Mouse (Mus musculus) lung, embryonic 14.5 days (tissue): ENCODE results near the gene Sec14l4. TPM values are rescaled to one million over a fixed set of nuclear protein-coding genes. Genes with fewer than 3 reads are reported as not detected.
"Not testable (repeated sequence)": the region's sequence is repeated elsewhere in the genome, so short reads cannot be mapped to it uniquely, and the experiment has no call there.

ENCODE experiments used
- ATAC-seq: fragments of 200-750 bp; cut with Nextera tagmentation; 2 replicates; pipeline ENCODE4 v1.8.0; 2017; ENCODE audit warnings: mild to moderate bottlenecking, moderate TSS enrichment, moderate library complexity; ENCODE audit not compliant: insufficient read depth
- DNase-seq: peaks from one replicate; pipeline ENCODE4 v3.0.0-alpha.2; 2015
- H3K27ac ChIP-seq: fragments of 300-500 bp; sonication (generic); 2 replicates; pipeline ENCODE4 v1.5.1; 2014; ENCODE audit warnings: low read depth, mild to moderate bottlenecking, moderate library complexity
- H3K27me3 ChIP-seq: fragments of 300-500 bp; sonication (generic); 2 replicates; pipeline ENCODE4 v1.6.1; 2014; ENCODE audit warnings: low read length, control low read depth; ENCODE audit not compliant: insufficient read depth
- H3K36me3 ChIP-seq: fragments of 300-500 bp; sonication (generic); 2 replicates; pipeline ENCODE4 v1.6.1; 2014; ENCODE audit warnings: control low read depth; ENCODE audit not compliant: insufficient read depth
- H3K4me1 ChIP-seq: fragments of 300-500 bp; sonication (generic); 2 replicates; pipeline ENCODE4 v1.6.1; 2014; ENCODE audit warnings: antibody characterized with exemption, control low read depth; ENCODE audit not compliant: insufficient read depth
- H3K4me2 ChIP-seq: fragments of 300-500 bp; sonication (generic); 2 replicates; pipeline ENCODE4 v1.6.1; 2014; ENCODE audit warnings: mild to moderate bottlenecking
- H3K4me3 ChIP-seq: fragments of 300-500 bp; sonication (generic); 2 replicates; pipeline ENCODE4 v1.5.1; 2014; ENCODE audit warnings: low read depth, low read length
- H3K9ac ChIP-seq: fragments of 300-500 bp; sonication (generic); 2 replicates; pipeline ENCODE4 v1.6.1; 2014
- H3K9me3 ChIP-seq: fragments of 300-500 bp; sonication (generic); 2 replicates; pipeline ENCODE4 v1.6.1; 2016; ENCODE audit warnings: low read depth, low read length, control low read depth
- CTCF ChIP-seq: IDR thresholded peaks from 2 replicates; pipeline ENCODE4 v1.5.1; 2016; ENCODE audit warnings: antibody characterized with exemption, low read depth
- WGBS: fragments of 180-500 bp; shearing (Covaris S2); extraction: QIAGEN DNeasy Blood & Tissue Kit; methylation state at CpG from one replicate; pipeline ENCODE4 v1.1.7; 2014; 5-methylcytosine and 5-hydroxymethylcytosine counted together
- polyA plus RNA-seq: library from polyadenylated mRNA; unstranded; fragments of >200 nt; fragmentation: Nextera tagmentation; extraction: Ambion mirVana; gene quantifications from 2 replicates; pipeline ENCODE4 v1.2.1, GENCODE M21; 2014

Sec14l4 gene
- polyA plus RNA-seq, 1 experiment from 2014 or later = 4.2 TPM

DNA sequence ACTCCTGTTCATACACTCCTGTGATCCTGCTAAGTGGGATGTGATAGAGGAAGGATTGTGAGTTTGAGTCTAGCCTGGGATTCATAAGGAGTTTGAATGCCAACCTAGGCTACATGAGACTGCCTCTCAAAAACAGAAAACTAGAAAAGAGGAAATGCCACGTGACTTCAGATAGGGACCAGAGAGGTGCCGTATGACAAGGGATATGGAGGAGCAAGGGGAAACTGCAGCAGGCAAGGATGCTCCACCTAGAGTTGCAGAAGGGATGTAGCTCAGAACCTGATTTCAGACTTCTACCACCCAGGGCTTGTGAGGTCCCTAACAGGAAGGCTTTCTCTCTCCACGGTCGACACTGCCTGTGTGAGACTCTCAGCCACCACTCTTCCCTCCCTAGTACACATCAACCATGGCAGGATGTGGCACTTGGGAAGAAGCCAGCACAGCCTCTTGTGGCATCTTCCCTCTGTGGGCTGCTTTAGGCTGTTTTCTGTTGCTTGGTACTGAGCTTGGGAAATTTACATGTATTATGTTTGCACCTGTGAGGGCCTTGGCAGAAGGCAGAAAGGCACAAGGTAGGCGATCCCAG, 25.9 kb upstream of the Sec14l4 start:
- Histone ChIP-seq H3K27me3 (0 out of 2 replicates have a peak, but pooled peaks cover 6% of the 10 kb centered on the region), H3K4me3 (no peak overlapping the region), H3K4me2 (no peak overlapping the region), H3K36me3 (no peaks in the 10 kb centered on the region), H3K9me3 (no peaks in the 10 kb centered on the region), H3K4me1 (no peaks in the 10 kb centered on the region), H3K27ac (no peak overlapping the region), H3K9ac (no peak overlapping the region)
- 60% methylated on average over 5 of the region's 5 CpGs for WGBS
- DNase-seq (no peak), ATAC-seq (no peak)
- no peak for TF ChIP-seq CTCF

DNA sequence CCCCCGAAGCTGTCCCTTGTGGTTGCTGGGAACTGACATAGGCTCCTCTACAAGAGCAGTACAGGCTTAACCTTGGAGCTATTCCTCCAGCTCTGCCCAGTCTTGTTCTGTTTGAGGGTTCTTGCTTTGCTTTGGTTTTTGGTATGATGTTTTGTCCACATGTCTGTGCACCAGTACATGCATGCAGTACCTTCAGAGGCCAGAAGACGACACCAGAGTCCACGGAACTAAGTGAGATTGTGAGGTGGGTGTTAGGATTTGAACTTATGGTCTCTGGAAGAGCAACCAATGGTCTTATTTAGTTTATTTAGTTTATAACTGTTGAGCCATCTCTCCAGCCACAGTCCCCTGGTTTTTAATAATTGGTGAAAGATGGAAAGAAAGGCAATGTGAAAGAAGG, 24.8 kb upstream of the Sec14l4 start:
- Histone ChIP-seq H3K27me3 (no peaks in the 10 kb centered on the region), H3K4me2 (no peak overlapping the region), H3K27ac (no peak overlapping the region), H3K36me3 (no peaks in the 10 kb centered on the region), H3K9me3 (no peaks in the 10 kb centered on the region), H3K4me3 (no peak overlapping the region), H3K9ac (no peak overlapping the region), H3K4me1 (no peaks in the 10 kb centered on the region)
- ATAC-seq (no peak), DNase-seq (peak; percentile 12)
- WGBS = 73% methylated on average over 3 of the region's 3 CpGs
- TF ChIP-seq CTCF = peak; percentile 48

DNA sequence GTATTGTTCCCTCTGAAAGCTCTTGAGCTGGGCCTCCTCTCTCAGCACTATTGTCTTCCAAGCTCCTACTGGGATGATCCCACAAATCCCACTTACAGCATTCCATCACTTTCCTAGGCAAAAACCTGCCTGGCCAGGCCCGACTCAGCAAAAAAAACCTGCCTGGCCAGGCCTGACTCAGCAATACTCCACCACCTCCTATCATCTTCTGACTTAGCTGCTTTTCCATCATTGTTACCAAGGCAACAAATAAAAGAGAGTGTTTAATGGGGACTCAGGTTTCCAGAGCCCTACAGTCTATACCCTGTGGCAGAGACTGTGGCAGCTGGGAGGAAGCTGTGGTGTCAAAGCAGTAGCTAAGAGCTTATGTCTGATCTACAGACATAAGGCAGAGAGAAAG, 18.6 kb upstream of the Sec14l4 start:
- H3K27me3 ChIP-seq = no peaks in the 10 kb centered on the region
- no peak overlapping the region for H3K4me3 ChIP-seq
- H3K36me3 ChIP-seq = no peaks in the 10 kb centered on the region
- no peak overlapping the region for H3K27ac ChIP-seq
- ATAC-seq (no peak), DNase-seq (no peak)
- 69% methylated on average over 1 of the region's 1 CpGs for WGBS
- no peak for TF ChIP-seq CTCF
- H3K9me3 ChIP-seq = no peaks in the 10 kb centered on the region
- no peak overlapping the region for H3K9ac ChIP-seq
- H3K4me1 ChIP-seq = no peaks in the 10 kb centered on the region
- H3K4me2 ChIP-seq = no peak overlapping the region

DNA sequence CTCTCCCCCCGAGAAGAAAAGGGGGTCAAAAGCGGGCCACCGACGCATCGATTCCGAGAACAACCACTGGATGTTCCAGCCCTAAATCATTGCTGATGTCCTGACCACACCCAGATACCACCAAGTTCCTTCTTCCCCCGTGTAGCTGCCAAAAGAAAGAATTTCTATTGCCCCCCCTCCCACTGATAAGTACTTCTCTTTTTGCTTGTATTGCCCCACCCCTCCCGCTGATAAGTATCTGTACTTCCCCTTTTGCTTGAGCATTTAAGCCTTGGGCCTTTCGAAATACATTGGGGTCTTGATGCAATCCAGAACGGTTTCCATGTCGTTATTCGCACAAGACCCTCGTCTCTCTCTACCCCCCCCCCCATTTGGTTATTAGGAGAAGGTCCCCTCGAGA, 15.5 kb upstream of the Sec14l4 start:
- WGBS = 85% methylated on average over 14 of the region's 14 CpGs
- not testable (repeated sequence) for H3K4me1 ChIP-seq, DNase-seq, H3K36me3 ChIP-seq, H3K9ac ChIP-seq, H3K27ac ChIP-seq, H3K4me2 ChIP-seq, H3K4me3 ChIP-seq, H3K27me3 ChIP-seq, ATAC-seq, H3K9me3 ChIP-seq

DNA sequence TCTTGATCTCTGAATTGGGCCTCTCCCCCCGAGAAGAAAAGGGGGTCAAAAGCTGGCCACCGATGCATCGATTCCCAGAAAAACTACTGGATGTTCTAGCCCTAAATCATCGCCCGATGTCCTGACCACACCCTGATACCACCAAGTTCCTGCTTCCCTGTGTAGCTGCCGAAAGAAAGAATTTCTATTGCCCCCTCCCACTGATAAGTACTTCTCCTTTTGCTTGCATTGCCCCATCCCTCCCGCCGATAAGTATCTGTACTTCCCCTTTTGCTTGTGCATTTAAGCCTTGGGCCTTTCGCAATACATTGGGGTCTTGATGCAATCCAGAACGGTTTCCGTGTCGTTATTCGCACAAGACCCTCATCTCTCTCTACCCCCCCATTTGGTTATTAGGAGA, 9.2 kb upstream of the Sec14l4 start:
- H3K4me3 ChIP-seq, H3K4me2 ChIP-seq, DNase-seq, H3K27me3 ChIP-seq, H3K4me1 ChIP-seq, H3K9me3 ChIP-seq, ATAC-seq, H3K36me3 ChIP-seq, H3K9ac ChIP-seq, H3K27ac ChIP-seq: not testable (repeated sequence)
- 87% methylated on average over 13 of the region's 13 CpGs for WGBS

DNA sequence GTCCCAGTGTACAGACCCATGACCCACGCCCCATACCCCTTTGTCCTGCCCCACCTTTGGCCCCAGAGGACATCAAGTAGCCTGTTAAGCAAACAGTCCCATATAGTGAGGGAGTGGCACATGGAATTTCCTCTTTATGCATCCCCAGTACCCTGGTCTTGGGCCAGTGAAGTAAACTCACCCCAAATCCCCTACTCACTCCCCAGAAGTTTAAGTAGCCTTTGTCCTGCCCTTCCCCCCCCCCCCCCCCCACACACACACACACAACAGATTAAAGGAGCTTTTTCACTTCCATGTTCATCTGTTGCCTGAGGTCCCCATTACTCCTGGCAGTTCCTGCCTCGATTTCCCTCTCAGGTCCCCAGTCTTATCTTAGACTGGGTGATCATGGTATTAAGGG, 7.9 kb upstream of the Sec14l4 start:
- no peaks in the 10 kb centered on the region for H3K27me3 ChIP-seq
- H3K27ac ChIP-seq = no peak overlapping the region
- no peak overlapping the region for H3K4me3 ChIP-seq
- 64% methylated on average over 2 of the region's 2 CpGs for WGBS
- no peaks in the 10 kb centered on the region for H3K4me1 ChIP-seq
- DNase-seq (no peak), ATAC-seq (no peak)
- H3K9me3 ChIP-seq = no peaks in the 10 kb centered on the region
- no peak overlapping the region for H3K4me2 ChIP-seq
- H3K9ac ChIP-seq = no peak overlapping the region
- no peaks in the 10 kb centered on the region for H3K36me3 ChIP-seq
- no peak for TF ChIP-seq CTCF

DNA sequence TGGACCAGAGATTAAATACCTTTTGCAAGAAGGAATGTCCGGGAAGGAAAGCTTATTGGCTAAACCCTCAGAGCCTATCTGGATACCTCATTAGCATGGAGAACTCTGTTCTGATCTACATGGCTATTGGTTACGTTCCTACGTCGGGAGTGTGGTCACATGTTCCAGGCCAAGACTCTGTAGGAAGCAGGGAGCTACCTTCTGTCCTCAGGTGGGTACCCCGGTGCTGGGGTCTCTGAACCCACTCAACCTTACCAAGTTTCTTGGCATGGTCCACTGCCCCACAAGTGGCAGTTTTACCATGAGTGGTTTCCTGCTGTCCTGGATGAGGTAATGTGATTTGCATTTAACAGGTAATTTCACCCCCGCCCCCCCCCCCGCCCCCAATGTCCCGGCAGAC, 4.2 kb upstream of the Sec14l4 start:
- Histone ChIP-seq H3K9me3 (no peaks in the 10 kb centered on the region), H3K27me3 (peaks cover 7% of the 10 kb centered on the region; the same call in 1 of the 2 replicates), H3K4me2 (no peak overlapping the region), H3K4me1 (no peaks in the 10 kb centered on the region), H3K27ac (no peak overlapping the region), H3K4me3 (no peak overlapping the region), H3K36me3 (no peaks in the 10 kb centered on the region), H3K9ac (no peak overlapping the region)
- WGBS = 71% methylated on average over 8 of the region's 8 CpGs
- DNase-seq (no peak), ATAC-seq (no peak)
- no peak for TF ChIP-seq CTCF
